Mouse (Mus musculus) liver, postnatal 0 days (tissue): ENCODE data around the gene Dnajb13. TPM values are rescaled to one million over a fixed set of nuclear protein-coding genes. Genes with fewer than 3 reads are reported as not detected.
A peak's percentile ranks its signal among the peaks of the same experiment; 100 is the strongest.

Source experiments
- ATAC-seq: fragments of 200-750 bp; cut with Nextera tagmentation; 2 replicates; pipeline ENCODE4 v1.8.0; 2017; ENCODE audit warnings: mild to moderate bottlenecking, moderate library complexity
- DNase-seq: peaks from one replicate; pipeline ENCODE4 v3.0.0-alpha.2; 2016
- H3K27ac ChIP-seq: fragments of 300-500 bp; sonication (generic); 2 replicates; pipeline ENCODE4 v1.5.1; 2014; ENCODE audit warnings: antibody characterized with exemption, moderate library complexity, mild to moderate bottlenecking, low read depth
- H3K27me3 ChIP-seq: fragments of 300-500 bp; sonication (generic); 2 replicates; pipeline ENCODE4 v1.6.1; 2014; ENCODE audit warnings: low read length, control low read depth, mixed read lengths; ENCODE audit not compliant: insufficient read depth
- H3K36me3 ChIP-seq: fragments of 300-500 bp; sonication (generic); replicated peaks from 2 replicates; pipeline ENCODE4 v1.6.1; 2014; ENCODE audit warnings: mild to moderate bottlenecking, control low read depth, low read length, moderate library complexity, mixed read lengths; ENCODE audit not compliant: insufficient read depth
- H3K4me1 ChIP-seq: fragments of 300-500 bp; sonication (generic); 2 replicates; pipeline ENCODE4 v1.6.1; 2014; ENCODE audit warnings: antibody characterized with exemption, mild to moderate bottlenecking, control low read depth; ENCODE audit not compliant: insufficient read depth
- H3K4me2 ChIP-seq: fragments of 300-500 bp; sonication (generic); 2 replicates; pipeline ENCODE4 v1.6.1; 2014; ENCODE audit warnings: low read depth, mild to moderate bottlenecking, low read length, moderate library complexity, mixed read lengths
- H3K4me3 ChIP-seq: fragments of 300-500 bp; sonication (generic); 2 replicates; pipeline ENCODE4 v1.5.1; 2014; ENCODE audit warnings: low read depth, low read length
- H3K9ac ChIP-seq: fragments of 300-500 bp; sonication (generic); replicated peaks from 2 replicates; pipeline ENCODE4 v1.6.1; 2014; ENCODE audit warnings: mild to moderate bottlenecking, moderate library complexity
- H3K9me3 ChIP-seq: fragments of 300-500 bp; sonication (generic); 2 replicates; pipeline ENCODE4 v1.6.1; 2016; ENCODE audit warnings: mild to moderate bottlenecking, control low read depth, low read length, mixed read lengths
- CTCF ChIP-seq: sonication (generic); IDR thresholded peaks from 2 replicates; pipeline ENCODE4 v1.5.1; 2016; ENCODE audit warnings: antibody characterized with exemption, low read depth
- EP300 ChIP-seq: IDR thresholded peaks from 2 replicates; pipeline ENCODE4 v1.6.1; 2016; ENCODE audit warnings: antibody characterized with exemption, low read depth, mild to moderate bottlenecking
- WGBS: fragments of 180-500 bp; shearing (Covaris S2); extraction: QIAGEN DNeasy Blood & Tissue Kit; methylation state at CpG from one replicate; pipeline ENCODE4 v1.1.7; 2014; ENCODE audit not compliant: insufficient replicate concordance; 5-methylcytosine and 5-hydroxymethylcytosine counted together
- polyA plus RNA-seq: library from polyadenylated mRNA; unstranded; fragments of >200 nt; fragmentation: Nextera tagmentation; extraction: Ambion mirVana; gene quantifications from 2 replicates; pipeline ENCODE4 v1.2.1, GENCODE M21; 2015

Gene Dnajb13
- polyA plus RNA-seq, 1 experiment from 2014 or later: 1.8 TPM

DNA sequence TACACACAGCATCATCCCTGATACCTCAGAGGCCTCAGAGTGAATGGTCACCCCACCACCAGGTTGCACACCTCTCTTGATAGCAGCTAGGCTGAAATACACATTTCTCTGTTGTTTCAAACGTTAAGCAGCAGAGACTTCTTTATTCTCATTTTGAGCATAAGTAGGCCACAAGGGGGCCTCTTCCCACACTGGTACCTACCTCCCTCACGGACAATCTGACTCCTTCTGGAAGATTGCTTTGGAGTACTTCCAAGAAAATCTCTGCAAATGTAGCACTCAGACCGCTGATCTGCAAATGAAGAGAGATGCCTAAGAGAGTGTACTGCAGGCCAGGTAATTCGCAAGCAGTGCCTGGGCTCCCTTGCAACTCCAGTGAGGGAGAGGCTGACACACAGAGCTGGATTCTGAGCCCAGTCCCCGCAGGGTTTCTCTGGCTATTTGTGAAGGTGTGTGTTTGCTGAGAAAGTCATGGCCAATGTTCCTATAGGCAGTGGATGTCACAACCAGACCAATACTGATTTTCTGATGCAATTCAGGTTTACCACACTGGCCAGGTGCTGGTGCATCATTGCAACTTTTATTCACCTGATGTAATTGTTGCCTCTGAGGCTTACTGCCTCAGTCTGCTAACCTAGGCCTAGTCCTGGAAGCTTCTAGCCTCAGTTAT lies 35.7 kb upstream of the Dnajb13 start:
- Histone ChIP-seq H3K4me2 (peak overlapping the region; percentile 22; the same call in 1 of the 2 replicates), H3K4me3 (no peak overlapping the region), H3K36me3 (peaks cover 13% of the 10 kb centered on the region), H3K27me3 (no peaks in the 10 kb centered on the region), H3K9me3 (no peaks in the 10 kb centered on the region), H3K27ac (no peak overlapping the region; the same call in 1 of the 2 replicates), H3K4me1 (peaks cover 6% of the 10 kb centered on the region), H3K9ac (no peak overlapping the region)
- DNase-seq (no peak), ATAC-seq (peak; percentile 82)
- TF ChIP-seq EP300 (no peak), CTCF (peak; percentile 50)
- 52% methylated on average over 5 of the region's 5 CpGs for WGBS

DNA sequence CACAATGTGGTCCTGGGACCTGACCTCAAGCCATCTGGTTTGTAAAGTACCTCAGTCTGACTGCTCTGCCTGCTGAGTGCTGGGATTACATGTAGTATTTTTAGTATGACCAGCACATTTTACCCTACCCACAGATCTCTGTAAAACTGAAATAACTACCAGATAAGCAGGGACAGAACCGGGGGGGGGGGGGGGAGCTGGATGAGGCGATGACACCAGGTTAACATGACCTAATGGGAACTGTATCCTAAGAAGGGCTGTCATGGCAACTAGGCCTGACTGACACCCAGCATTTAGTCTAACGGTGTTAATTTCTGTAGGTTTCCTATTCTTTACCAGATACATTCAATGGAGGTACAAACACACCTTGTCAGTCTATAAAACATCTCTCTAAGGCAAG lies 35.0 kb upstream of the Dnajb13 start:
- no peaks in the 10 kb centered on the region for H3K9me3 ChIP-seq
- H3K27ac ChIP-seq: no peak overlapping the region
- H3K4me1 ChIP-seq: peaks cover 2% of the 10 kb centered on the region; the same call in 1 of the 2 replicates
- no peak for ATAC-seq
- peak overlapping the region; percentile 22; the same call in 1 of the 2 replicates for H3K4me2 ChIP-seq
- no peak for DNase-seq
- H3K9ac ChIP-seq: 0 out of 2 replicates have a peak overlapping the region, but pooled peaks have one; percentile 6
- WGBS: 68% methylated on average over 3 of the region's 3 CpGs
- TF ChIP-seq EP300: no peak
- TF ChIP-seq CTCF: no peak
- peaks cover 13% of the 10 kb centered on the region for H3K36me3 ChIP-seq
- H3K27me3 ChIP-seq: no peaks in the 10 kb centered on the region
- no peak overlapping the region for H3K4me3 ChIP-seq

DNA sequence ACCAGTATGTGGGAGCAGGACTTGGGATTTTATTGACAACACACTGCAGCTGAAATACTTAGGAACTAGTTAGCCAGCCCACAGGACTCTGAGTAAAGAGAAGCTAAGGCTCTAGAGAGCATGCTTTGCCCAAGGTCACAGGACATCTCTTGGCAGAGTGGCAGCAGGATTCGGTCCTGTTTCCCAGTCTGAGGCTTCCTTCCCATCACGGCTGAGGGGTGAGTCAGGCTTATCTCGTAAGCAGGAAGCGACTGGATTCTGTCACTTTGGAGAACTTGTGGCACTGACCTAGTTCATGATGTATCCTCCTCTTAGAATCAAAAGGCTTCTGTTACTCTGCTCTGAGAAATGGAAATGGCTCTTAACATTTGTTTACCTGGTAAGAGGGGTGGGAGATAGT lies 32.9 kb upstream of the Dnajb13 start:
- 60% methylated on average over 4 of the region's 4 CpGs for WGBS
- no peaks in the 10 kb centered on the region for H3K27me3 ChIP-seq
- DNase-seq (no peak), ATAC-seq (no peak)
- H3K4me3 ChIP-seq: no peak overlapping the region
- no peak overlapping the region for H3K4me2 ChIP-seq
- H3K36me3 ChIP-seq: peaks cover 9% of the 10 kb centered on the region
- no peaks in the 10 kb centered on the region for H3K4me1 ChIP-seq
- TF ChIP-seq CTCF (no peak), EP300 (no peak; the same call in 1 of the 2 replicates)
- H3K27ac ChIP-seq: no peak overlapping the region; the same call in 1 of the 2 replicates
- H3K9me3 ChIP-seq: no peaks in the 10 kb centered on the region
- H3K9ac ChIP-seq: no peak overlapping the region

- Histone ChIP-seq H3K9me3 (no peaks in the 10 kb centered on the region), H3K4me2 (no peak overlapping the region), H3K4me3 (no peak overlapping the region), H3K9ac (no peak overlapping the region), H3K4me1 (no peaks in the 10 kb centered on the region), H3K27me3 (no peaks in the 10 kb centered on the region), H3K36me3 (peaks cover 10% of the 10 kb centered on the region), H3K27ac (peak overlapping the region; percentile 60)
- 46% methylated on average over 1 of the region's 1 CpGs for WGBS
- DNase-seq (no peak), ATAC-seq (peak; percentile 90)
- no peak for TF ChIP-seq CTCF
- TF ChIP-seq EP300: no peak
Measured at GRCm38 (mm10) chr7:100544437-100544836, 29.7 kb upstream of the Dnajb13 start.

DNA sequence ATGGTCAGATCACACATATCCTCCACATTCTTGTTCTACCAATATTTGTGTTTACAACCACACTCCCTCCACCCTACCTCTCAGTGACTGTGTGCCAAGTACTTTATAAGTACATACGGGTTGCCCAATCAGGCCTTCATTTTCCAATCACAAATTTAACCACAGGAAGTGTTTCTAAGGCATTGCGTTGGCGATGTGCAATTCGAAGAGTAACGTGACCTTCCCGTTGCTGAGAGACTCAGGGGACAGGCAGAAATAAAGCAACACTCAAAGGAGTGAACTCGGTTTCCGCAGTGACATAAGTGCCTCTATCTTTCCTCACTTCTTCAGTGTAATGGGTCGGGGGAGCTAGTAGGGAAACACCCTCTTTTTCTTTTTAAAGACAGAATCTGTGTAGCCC lies 24.8 kb upstream of the Dnajb13 start:
- Histone ChIP-seq H3K4me2 (no peak overlapping the region), H3K27me3 (no peaks in the 10 kb centered on the region), H3K4me3 (no peak overlapping the region), H3K36me3 (peaks cover 9% of the 10 kb centered on the region), H3K4me1 (peaks cover 9% of the 10 kb centered on the region), H3K9ac (no peak overlapping the region), H3K27ac (peak overlapping the region; percentile 46), H3K9me3 (no peaks in the 10 kb centered on the region)
- 83% methylated on average over 9 of the region's 9 CpGs for WGBS
- ATAC-seq (no peak), DNase-seq (peak; percentile 38)
- TF ChIP-seq CTCF (no peak), EP300 (peak; percentile 46; the same call in 1 of the 2 replicates)

GRCm38 (mm10) chr7:100537519-100537902 lies 22.8 kb upstream of the Dnajb13 start:
- no peak for DNase-seq
- Histone ChIP-seq H3K36me3 (peaks cover 9% of the 10 kb centered on the region), H3K9me3 (no peaks in the 10 kb centered on the region), H3K9ac (peak overlapping the region; percentile 73), H3K4me3 (peak overlapping the region; percentile 74), H3K27me3 (no peaks in the 10 kb centered on the region), H3K4me2 (peak overlapping the region; percentile 77), H3K4me1 (peaks cover 14% of the 10 kb centered on the region), H3K27ac (peak overlapping the region; percentile 86)
- ATAC-seq: no peak
- 19% methylated on average over 7 of the region's 7 CpGs for WGBS
- no peak for TF ChIP-seq EP300
- no peak for TF ChIP-seq CTCF
